Mouse (Mus musculus) heart, postnatal 0 days (tissue): ENCODE measurements around the gene Sf3a1.

ENCODE experiments used
- CTCF ChIP-seq: IDR thresholded peaks from 2 replicates; pipeline ENCODE4 v1.5.1; 2016; ENCODE audit warnings: antibody characterized with exemption, control low read depth, low read depth
- EP300 ChIP-seq: IDR thresholded peaks from 2 replicates; pipeline ENCODE4 v1.6.1; 2016; ENCODE audit warnings: antibody characterized with exemption, low read depth

- TF ChIP-seq CTCF = no peak
- no peak for TF ChIP-seq EP300
Observed at GRCm38 (mm10) chr11:4186486-4187317, 26.6 kb downstream of the Sf3a1 start, which contains the start of gene Tbc1d10a.
